Mouse (Mus musculus): ENCODE results near the gene Zfp27. TPM values are rescaled to one million over a fixed set of nuclear protein-coding genes. Genes with fewer than 3 reads are reported as not detected.

Zfp27 gene
- polyA plus RNA-seq, 1 experiment: 3.7 TPM

- H3K4me3 ChIP-seq (ENCODE audit: low read depth, low read length): peak overlapping the region; percentile 83
- no peaks in the 10 kb centered on the region for H3K4me1 ChIP-seq (ENCODE audit: control insufficient read depth, insufficient read depth, low read length)
- no peak overlapping the region for H3K27ac ChIP-seq (ENCODE audit: insufficient read depth, low read length)
- H3K9ac ChIP-seq (ENCODE audit: low read depth, poor library complexity, severe bottlenecking): peak overlapping the region; percentile 40
- no peak for TF ChIP-seq CTCF (IDR thresholded peaks at IDR 0.05; ENCODE audit: low read depth, low read length)
- no peak for TF ChIP-seq POLR2A (IDR thresholded peaks at IDR 0.05; ENCODE audit: insufficient read depth, low read length)
- TF ChIP-seq EP300 (IDR thresholded peaks at IDR 0.05; ENCODE audit: insufficient read depth, low read depth, low read length): no peak
- 0 out of 2 replicates have a peak, but pooled peaks cover 3% of the 10 kb centered on the region for H3K9me3 ChIP-seq (replicated peaks; ENCODE audit: control insufficient read depth, insufficient read depth, low read length, poor library complexity, severe bottlenecking)
- H3K36me3 ChIP-seq (ENCODE audit: control insufficient read depth, insufficient read depth, low read length, poor library complexity, severe bottlenecking): peaks cover 9% of the 10 kb centered on the region
- H3K27me3 ChIP-seq (ENCODE audit: control insufficient read depth, insufficient read depth, low read length, poor library complexity, severe bottlenecking): no peaks in the 10 kb centered on the region
Observed at GRCm38 (mm10) chr7:29852831-29853218, 53.5 kb downstream of the Zfp27 start.

- Histone ChIP-seq H3K4me3 (ENCODE audit: low read depth, low read length) (no peak overlapping the region), H3K27me3 (ENCODE audit: control insufficient read depth, insufficient read depth, low read length, poor library complexity, severe bottlenecking) (no peaks in the 10 kb centered on the region), H3K9me3 (replicated peaks; ENCODE audit: control insufficient read depth, insufficient read depth, low read length, poor library complexity, severe bottlenecking) (no peaks in the 10 kb centered on the region), H3K4me1 (ENCODE audit: control insufficient read depth, insufficient read depth, low read length) (no peaks in the 10 kb centered on the region), H3K36me3 (ENCODE audit: control insufficient read depth, insufficient read depth, low read length, poor library complexity, severe bottlenecking) (peaks cover 26% of the 10 kb centered on the region), H3K27ac (ENCODE audit: insufficient read depth, low read length) (no peak overlapping the region), H3K9ac (ENCODE audit: low read depth, poor library complexity, severe bottlenecking) (no peak overlapping the region)
- TF ChIP-seq POLR2A (IDR thresholded peaks at IDR 0.05; ENCODE audit: insufficient read depth, low read length) (no peak), CTCF (IDR thresholded peaks at IDR 0.05; ENCODE audit: low read depth, low read length) (no peak), EP300 (IDR thresholded peaks at IDR 0.05; ENCODE audit: insufficient read depth, low read depth, low read length) (no peak)
Observed at GRCm38 (mm10) chr7:29844616-29845015, 61.8 kb downstream of the Zfp27 start.

Other genes starting within 250 kb of the Zfp27 start
- 0.41 TPM in 1 of 2 replicates, not detected in the other for gene Catsperg2, start 179.5 kb downstream of the Zfp27 start, polyA plus RNA-seq (2011; ENCODE audit: insufficient read depth, insufficient read length, low read depth, missing spikeins)
- gene Zfp84, start 138.0 kb downstream of the Zfp27 start, polyA plus RNA-seq (2011; ENCODE audit: insufficient read depth, insufficient read length, low read depth, missing spikeins): 7.6 and 7.9 TPM in 2 replicates
- gene Zfp30, start 122.6 kb downstream of the Zfp27 start, polyA plus RNA-seq (2011; ENCODE audit: insufficient read depth, insufficient read length, low read depth, missing spikeins): 2.3 and 2.4 TPM in 2 replicates
- 6.2 and 7.4 TPM in 2 replicates for gene Zfp790, start 90.5 kb downstream of the Zfp27 start, polyA plus RNA-seq (2011; ENCODE audit: insufficient read depth, insufficient read length, low read depth, missing spikeins)
- gene Zfp940, start 52.9 kb downstream of the Zfp27 start, polyA plus RNA-seq (2011; ENCODE audit: insufficient read depth, insufficient read length, low read depth, missing spikeins): 10.2 and 13.9 TPM in 2 replicates
- gene Zfp420, start 46.6 kb downstream of the Zfp27 start, polyA plus RNA-seq (2011; ENCODE audit: insufficient read depth, insufficient read length, low read depth, missing spikeins): 11.4 and 13.4 TPM in 2 replicates
- gene Zfp383, start 1.7 kb upstream of the Zfp27 start, polyA plus RNA-seq (2011; ENCODE audit: insufficient read depth, insufficient read length, low read depth, missing spikeins): 10.4 and 10.8 TPM in 2 replicates
- gene Zfp74, start 47.5 kb upstream of the Zfp27 start, polyA plus RNA-seq (2011; ENCODE audit: insufficient read depth, insufficient read length, low read depth, missing spikeins): 19.6 and 19.7 TPM in 2 replicates
- 98.0 and 103 TPM in 2 replicates for gene Zfp568, start 77.4 kb upstream of the Zfp27 start, polyA plus RNA-seq (2011; ENCODE audit: insufficient read depth, insufficient read length, low read depth, missing spikeins)
- gene Zfp14, start 144.8 kb upstream of the Zfp27 start, polyA plus RNA-seq (2011; ENCODE audit: insufficient read depth, insufficient read length, low read depth, missing spikeins): 1.2 and 2.8 TPM in 2 replicates
- 13.4 and 15.4 TPM in 2 replicates for gene Zfp82, start 166.3 kb upstream of the Zfp27 start, polyA plus RNA-seq (2011; ENCODE audit: insufficient read depth, insufficient read length, low read depth, missing spikeins)
- not detected in 2 replicates for gene Gm26920, start 183.8 kb upstream of the Zfp27 start, polyA plus RNA-seq (2011; ENCODE audit: insufficient read depth, insufficient read length, low read depth, missing spikeins)
- gene Zfp566, start 184.0 kb upstream of the Zfp27 start, polyA plus RNA-seq (2011; ENCODE audit: insufficient read depth, insufficient read length, low read depth, missing spikeins): 12.0 and 13.7 TPM in 2 replicates
- gene Zfp260, start 188.2 kb upstream of the Zfp27 start, polyA plus RNA-seq (2011; ENCODE audit: insufficient read depth, insufficient read length, low read depth, missing spikeins): 60.8 and 63.8 TPM in 2 replicates
- 6.1 and 9.0 TPM in 2 replicates for gene Zfp382, start 215.4 kb upstream of the Zfp27 start, polyA plus RNA-seq (2011; ENCODE audit: insufficient read depth, insufficient read length, low read depth, missing spikeins)

All from ES-Bruce4 (cell line).